Mouse (Mus musculus): ENCODE measurements around the gene Capn3.

Capn3 gene

DNA sequence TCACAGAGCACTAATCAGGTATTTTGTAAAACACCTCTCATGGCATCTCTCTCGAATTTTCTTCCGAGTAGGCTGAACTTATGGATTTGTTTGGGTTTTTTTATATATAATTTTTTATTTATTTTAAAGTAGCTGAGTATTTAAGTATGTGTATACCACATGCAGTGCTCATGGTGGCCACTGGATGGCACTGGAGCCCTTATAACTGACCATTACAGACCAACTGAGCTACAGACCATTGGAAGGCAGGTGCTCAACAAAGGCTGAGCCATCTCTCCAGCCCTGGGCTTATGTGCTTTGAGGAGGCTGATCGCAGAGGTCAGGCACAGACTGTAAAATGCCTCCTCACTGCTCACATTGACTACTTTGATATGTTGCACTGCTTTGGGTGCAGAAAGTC is 22.8 kb downstream of the Capn3 start:
- in situ Hi-C loops (cut with MboI; ENCODE audit: low sequenced_read_pairs): loop anchor here (25.0 kb wide), 1 partner anchor 384 kb away; the partner anchor contains the start of genes Cdan1 and Ttbk2

DNA sequence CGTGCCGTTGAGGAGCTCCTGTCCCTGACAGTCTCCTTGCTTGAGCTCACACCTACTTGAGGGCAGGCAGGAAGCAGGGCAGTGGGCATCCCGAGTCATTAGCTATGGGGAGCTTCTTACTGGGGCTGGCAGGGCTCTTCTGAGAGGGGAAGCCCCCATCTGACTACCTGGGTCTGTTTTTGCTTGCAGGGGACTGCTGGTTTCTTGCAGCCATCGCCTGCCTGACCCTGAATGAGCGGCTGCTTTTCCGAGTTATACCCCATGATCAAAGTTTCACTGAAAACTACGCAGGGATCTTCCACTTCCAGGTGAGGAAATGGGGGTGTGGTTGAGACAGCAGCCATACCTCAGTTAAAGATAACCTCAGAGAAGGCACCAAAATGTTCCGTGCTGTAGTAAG is 26.1 kb downstream of the Capn3 start:
- in situ Hi-C loops (cut with MboI; ENCODE audit: low sequenced_read_pairs): loop anchor here (25.0 kb wide), 1 partner anchor 380 kb away; the partner anchor contains the start of genes Cdan1 and Ttbk2

DNA sequence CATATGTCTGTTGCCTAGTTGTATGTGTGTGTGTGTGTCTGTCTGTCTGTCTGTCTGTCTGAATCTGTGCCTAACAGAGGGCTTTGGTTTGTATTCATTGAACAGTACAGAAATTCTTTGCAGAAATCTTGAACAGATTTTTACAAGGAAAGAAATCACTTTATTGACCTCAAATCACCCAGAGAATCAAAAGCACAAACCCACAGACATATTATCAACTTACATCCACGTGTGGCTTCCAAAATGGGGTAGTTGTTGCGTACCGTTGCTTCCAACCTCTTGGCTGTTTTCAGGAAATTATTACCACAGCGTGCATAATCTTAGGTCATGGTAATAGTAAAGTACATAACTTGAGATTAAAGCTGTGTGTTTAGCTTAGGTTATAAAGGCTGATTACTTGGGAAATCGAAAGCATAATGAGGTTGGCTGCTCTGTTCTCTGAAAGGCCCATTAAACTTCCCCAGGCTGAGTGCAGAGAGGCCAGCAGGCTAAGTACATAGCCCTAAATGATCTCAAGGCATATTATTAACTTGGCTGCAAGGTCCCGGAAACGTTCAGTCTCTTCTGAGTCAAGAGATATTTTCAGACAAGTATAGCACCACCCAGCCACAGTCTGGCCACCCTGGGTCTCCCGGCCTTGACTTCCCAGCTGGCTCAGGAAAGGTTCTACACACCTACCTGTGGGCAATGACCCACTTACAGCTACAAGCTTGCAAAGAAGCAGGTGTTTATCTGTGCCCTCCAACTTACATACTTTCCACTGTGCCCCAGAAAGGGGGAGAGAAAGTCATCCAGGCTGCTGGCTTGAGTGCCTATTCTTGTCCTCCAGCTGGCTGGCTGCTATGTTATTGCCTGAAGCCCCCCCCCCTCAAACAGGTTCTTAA is 26.9 kb downstream of the Capn3 start:
- in situ Hi-C loops (cut with MboI; ENCODE audit: low sequenced_read_pairs): loop anchor here (25.0 kb wide), 1 partner anchor 380 kb away; the partner anchor contains the start of genes Cdan1 and Ttbk2

DNA sequence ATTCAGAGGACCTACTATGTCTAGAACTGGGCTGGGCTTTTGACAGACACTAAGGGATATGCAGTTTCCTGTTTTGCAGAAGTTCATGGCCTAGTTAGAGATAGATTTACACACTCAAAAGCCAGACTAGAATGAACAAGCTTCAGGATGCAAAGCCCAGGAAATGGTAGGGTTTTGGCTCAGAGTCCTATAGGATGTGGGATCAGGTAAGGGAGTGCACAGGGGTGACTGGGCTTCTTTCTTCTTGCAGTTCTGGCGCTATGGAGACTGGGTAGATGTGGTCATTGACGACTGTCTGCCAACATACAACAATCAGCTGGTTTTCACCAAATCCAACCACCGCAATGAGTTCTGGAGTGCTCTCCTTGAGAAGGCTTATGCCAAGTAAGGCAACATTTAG is 28.4 kb downstream of the Capn3 start:
- in situ Hi-C loops (cut with MboI; ENCODE audit: low sequenced_read_pairs): loop anchor here (25.0 kb wide), 1 partner anchor 378 kb away; the partner anchor contains the start of genes Cdan1 and Ttbk2

DNA sequence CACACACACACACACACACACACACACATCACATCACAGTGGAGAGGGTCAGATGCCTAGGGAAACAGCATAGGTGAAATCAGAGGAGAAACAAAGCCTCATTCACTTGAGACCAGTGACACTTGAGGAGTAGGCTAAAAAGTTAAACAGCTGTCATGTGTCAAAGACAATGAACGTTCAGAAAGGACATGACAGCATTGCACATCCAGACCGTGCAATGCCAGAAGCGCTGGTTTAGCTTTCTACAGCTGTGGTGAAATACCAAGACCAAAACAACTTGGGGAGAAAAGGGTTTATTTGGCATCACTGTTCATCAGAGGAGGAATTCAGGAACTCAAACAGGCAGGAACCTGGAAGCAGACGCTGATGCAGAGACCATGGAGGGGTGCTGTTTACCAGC is 37.4 kb downstream of the Capn3 start:
- in situ Hi-C loops (cut with MboI; ENCODE audit: low sequenced_read_pairs): loop anchor here (25.0 kb wide), 1 partner anchor 369 kb away; the partner anchor contains the start of genes Cdan1 and Ttbk2

DNA sequence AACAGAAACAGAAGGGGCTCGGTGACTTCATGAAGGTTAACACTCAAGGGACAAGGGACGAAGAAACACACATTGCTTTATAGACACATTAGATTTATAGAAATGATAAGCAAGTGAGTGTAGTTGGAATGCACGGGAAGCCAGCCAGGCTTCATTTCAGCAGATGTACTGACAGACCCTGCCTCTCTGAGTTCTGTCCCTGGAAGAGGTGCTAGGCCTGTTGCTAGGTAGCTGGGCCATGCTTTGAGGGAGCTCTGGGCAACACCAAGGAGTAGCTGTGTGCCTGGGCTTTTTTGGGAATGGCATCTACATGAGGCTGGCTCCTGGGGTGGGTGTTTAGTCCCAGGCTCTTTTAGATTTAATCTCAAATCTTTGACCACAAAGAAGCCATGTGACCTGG is 40.7 kb downstream of the Capn3 start:
- in situ Hi-C loops (cut with MboI; ENCODE audit: low sequenced_read_pairs): loop anchor here (25.0 kb wide), 1 partner anchor 366 kb away; the partner anchor contains the start of genes Cdan1 and Ttbk2

DNA sequence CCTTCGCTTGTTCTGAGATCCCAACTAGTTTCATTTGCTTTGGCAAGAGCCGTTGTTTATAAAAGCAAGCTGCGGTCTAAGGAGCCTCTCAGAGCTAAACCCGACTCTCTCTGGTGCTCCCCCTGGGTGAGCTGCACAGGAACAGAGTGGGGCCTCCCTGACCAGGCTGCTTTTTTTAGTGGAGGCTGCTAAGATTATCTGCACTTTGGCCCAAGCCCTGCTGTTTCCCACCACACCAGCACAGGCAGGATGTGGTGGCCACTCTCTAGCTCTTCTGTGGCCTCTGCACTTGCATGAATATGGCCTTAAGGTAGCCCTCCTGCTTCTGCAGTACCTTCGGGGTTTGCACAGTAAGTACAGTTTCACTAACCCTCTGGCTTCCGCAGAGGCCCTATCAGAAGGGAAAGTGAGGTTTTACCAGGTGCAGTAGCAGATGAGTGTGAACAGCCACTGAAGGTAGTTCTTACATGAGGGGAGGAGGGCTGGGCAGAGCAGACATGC is 44.2 kb downstream of the Capn3 start:
- in situ Hi-C loops (cut with MboI; ENCODE audit: low sequenced_read_pairs): loop anchor here (25.0 kb wide), 1 partner anchor 362 kb away; the partner anchor contains the start of genes Cdan1 and Ttbk2

DNA sequence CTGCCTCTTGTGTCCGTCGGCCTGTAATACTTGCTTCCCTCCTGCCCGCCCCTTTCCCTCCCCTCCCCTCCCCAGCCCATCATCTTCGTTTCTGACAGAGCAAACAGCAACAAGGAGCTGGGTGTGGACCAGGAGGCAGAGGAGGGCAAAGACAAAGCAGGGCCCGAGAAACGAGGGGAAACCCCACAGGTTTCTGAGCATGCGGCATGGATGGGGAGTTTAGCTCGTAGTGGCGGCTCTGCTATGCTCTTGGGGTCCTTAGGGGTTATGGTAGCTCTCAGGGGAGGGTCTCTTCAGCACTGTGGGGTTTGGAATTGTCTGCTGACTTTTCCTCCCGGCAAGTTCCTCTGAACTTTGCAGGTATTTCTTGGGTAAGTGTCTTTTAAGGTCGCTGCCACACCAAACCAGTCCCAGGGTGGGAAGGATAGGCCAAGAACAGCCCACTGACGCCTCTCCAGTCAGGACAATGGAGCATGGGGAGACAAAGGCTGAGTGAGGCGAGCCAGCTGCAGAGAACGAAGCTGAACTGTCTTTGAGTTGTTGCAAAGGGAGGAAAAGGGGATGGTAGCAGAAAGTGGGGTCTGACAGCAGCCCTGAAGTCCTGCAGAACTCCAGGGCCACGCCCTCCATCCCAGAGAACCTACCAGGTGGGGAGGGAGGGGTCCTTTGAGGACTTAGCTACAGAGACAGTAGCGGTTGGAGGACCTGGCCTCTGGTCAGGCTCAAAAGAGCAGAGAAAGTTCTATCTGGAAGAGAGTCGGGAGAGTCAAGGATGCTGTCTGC is 45.5 kb downstream of the Capn3 start:
- in situ Hi-C loops (cut with MboI; ENCODE audit: low sequenced_read_pairs): no loop called here

DNA sequence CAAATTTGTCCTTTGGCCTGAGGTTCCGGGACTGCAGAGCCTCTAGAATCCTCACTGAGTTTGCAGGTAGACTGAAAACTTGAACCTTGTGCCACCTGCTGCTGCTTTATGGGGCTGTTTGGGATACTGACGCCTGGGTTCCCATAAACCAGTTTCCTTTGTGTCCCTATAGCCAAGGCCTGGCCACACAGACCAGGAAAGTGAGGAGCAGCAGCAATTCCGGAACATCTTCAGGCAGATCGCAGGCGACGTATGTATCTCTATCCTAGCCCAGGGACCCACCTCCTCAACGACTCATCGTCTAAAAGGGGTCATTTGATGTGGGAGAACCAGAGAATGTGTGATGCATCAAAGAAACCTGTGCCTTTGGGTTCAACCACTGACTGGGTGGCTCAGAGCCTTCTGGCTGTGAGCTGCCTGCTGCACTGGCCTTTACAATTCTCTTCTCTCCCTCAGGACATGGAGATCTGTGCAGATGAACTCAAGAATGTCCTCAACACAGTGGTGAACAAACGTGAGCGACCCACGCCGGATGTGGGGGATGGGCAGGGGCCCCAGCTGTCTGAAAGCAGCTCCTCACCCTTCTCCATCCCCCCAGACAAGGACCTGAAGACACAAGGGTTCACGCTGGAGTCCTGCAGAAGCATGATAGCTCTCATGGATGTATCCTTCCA is 46.2 kb downstream of the Capn3 start:
- in situ Hi-C loops (cut with MboI; ENCODE audit: low sequenced_read_pairs): no loop called here

DNA sequence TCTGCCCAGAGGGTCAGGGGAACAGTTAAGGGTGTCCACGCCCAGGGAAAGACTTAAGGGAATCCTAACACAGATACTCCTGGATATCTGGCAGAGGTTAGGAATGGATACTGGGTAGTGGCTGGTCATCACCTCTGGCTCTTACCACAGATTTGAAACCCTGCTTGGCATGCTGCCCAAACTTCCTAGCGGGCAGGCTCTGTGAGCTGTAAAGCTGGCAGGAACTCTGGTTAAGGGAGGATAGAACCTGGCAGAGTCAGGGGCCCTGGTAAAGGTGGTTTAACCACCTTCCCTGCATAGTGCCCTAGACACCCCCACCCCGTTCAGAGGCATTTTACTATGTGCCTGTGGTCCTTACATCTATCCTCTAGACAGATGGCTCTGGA is 46.8 kb downstream of the Capn3 start:
- in situ Hi-C loops (cut with MboI; ENCODE audit: low sequenced_read_pairs): no loop called here

DNA sequence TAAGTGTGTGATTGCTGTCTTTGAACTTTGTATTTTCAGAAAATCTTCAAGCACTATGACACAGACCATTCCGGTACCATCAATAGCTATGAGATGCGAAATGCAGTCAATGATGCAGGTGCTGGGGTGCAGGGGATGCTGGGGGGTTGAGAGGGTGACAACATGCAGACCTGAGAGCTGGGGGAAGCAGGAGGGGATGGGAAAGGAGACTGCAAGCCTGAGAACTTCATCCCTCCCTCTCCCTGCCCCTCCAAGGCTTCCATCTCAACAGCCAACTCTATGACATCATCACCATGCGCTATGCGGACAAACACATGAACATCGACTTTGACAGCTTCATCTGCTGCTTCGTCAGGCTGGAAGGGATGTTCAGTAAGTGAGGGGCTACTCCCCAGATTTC is 47.3 kb downstream of the Capn3 start:
- in situ Hi-C loops (cut with MboI; ENCODE audit: low sequenced_read_pairs): no loop called here

DNA sequence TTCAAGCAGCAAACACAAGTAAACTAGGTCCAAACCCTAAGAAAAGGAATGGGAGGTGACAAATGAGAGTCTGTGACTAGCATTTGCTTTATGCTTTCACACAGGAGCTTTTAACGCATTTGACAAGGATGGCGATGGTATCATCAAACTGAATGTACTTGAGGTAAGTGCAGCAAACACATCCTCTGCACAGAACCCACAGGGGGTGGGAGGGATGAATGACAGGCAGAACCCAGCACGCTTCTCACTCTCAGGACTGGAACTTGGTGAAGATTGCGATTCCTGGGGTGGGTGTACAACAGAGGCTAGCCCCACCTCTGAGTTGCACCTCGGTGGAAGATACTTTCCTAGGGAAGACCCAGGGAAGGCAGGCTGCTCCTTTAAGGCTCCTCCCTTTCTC is 48.2 kb downstream of the Capn3 start:
- in situ Hi-C loops (cut with MboI; ENCODE audit: low sequenced_read_pairs): no loop called here

DNA sequence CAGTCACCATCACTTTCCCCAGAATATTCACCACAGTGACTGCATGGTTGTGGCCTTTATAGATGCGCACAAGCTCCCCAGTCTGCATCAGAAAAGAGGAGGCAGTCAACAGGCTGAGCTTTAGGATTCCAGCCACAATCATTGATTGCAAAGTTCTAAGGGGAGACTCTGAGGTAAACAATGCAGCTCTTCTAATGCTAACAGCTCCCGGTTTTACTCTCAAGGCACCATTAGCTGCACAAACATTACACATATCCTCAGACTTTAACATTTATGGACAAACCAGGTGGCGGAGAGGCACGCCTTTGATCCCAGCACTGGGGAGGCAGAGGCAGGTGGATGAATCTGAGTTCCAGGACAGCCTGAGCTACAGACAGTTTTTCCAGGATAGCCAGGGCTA is 58.4 kb downstream of the Capn3 start:
- in situ Hi-C loops (cut with MboI; ENCODE audit: low sequenced_read_pairs): no loop called here

DNA sequence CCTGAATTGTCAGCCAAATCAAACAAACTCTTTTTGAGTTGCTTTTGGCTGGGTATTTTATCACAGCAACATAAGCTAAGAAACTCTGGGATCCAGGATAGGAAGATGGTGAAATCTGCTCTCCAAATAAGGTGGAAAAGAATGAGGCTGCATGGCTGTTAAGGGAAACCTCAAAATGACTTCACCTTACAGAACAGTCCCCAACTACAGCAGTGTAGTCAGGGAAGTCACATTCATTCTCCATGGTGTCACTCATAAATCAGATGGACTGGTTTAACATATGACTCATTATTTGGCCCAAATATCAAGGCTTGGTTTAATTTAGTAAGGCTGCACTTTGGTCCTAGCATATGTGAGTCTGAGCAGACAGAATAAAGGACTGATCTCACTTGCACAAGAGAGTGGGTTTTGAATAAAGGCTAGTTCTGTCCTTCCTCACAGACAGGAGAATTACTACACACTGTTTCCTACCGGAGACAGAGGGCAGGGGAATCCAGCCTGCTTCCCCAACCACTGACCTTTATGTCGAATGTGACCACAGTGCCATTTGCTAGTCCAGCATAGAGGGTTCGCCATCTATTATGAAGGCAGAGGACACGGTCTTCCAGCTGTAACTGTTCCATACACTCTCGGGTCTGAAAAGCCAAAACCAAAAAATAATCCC is 62.9 kb downstream of the Capn3 start:
- in situ Hi-C loops (cut with MboI; ENCODE audit: low sequenced_read_pairs): no loop called here

DNA sequence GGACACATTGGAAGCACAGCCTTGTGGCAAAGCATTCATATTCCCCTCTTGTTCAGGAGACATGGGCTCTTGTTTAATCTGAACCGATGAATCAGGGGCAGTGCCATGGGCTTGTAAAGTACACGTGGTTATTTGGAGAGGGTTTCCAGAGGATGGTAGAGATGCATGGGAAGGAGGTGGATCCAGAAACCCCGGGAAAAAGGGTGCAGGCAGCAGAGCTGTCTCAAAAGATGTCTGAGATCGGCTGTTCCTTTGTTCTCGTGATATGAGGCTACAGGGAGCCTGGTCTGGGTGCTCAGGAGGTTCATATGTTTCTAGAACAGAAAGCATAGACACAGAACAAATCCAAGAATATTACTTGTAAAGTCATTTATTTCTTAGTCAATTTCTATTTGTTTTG is 71.0 kb downstream of the Capn3 start:
- in situ Hi-C loops (cut with MboI; ENCODE audit: low sequenced_read_pairs): no loop called here

DNA sequence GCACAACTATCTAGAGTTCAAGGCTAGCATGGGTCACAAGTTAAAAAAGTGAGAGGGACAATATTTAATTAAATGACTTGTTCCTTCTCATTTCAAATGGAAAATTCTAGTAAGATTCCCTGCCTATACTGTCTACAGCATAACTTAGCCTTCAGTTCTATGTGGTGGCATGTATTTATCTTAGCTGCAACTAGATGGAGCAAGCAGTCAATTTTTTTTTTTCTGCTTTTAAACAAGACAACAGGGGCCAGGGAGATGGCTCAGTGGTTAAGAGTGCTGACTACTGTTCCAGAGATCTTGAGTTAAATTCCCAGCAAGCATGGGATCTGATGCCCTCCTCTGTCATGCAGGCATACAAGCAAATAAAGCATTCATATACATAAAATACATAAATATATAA is 73.7 kb downstream of the Capn3 start:
- in situ Hi-C loops (cut with MboI; ENCODE audit: low sequenced_read_pairs): no loop called here

DNA sequence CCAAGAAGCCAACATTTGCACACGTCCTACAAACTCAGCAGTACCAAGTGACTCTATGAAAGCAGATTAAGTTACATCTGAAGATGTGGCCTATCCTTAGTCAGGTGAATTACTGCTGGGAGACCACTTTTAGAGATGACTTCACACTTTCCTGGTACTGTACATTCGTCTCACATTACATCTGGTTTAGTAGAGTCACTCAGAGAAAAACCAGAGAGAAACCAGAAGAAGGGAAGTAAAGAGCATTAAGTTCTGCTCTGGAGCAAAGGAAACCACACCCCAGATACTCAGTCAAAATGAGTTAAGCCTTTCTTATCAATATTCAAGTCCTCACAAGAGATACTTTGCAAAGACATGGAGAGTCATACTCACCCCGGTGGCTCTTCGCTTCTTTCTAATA is 75.4 kb downstream of the Capn3 start:
- in situ Hi-C loops (cut with MboI; ENCODE audit: low sequenced_read_pairs): no loop called here

DNA sequence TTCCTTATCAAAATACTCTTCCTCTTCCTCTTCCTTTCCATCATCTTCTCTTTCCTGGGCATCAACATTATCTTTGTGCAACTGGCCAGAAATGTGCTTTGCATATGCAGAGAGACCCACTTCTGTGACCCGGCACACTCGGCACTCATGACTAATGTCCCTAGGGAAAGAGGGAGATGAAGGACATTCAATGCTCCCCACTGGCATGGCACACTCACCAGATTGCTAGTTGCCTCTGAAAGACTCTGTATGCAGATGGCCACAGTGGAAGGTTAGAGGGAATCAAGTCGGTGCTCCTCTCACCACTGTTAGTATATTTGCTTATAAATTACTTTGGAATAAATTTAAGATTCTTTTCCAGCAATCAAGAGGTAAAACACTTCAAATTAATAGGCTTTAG is 83.5 kb downstream of the Capn3 start:
- in situ Hi-C loops (cut with MboI; ENCODE audit: low sequenced_read_pairs): no loop called here

DNA sequence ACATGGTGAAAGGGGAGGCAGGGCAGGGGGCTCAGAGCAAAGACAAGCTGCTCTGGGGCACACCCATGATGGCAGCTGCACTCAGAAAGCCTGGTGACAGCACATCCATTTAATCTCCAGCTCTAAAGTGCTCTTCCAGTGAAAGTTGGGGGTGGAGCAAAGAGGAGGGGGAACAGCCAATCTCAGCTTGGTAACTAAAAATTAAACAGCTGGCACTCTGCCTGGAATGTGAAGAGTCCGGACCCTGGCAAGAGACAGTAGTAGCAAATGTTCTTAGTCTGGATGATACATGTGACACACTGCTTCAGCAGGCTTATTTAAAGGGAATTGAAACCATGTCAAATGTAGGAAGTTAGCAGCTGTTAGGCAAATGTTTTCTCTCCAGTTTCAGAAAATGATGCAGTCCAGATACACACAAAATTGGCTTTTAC is 84.0 kb downstream of the Capn3 start:
- in situ Hi-C loops (cut with MboI; ENCODE audit: low sequenced_read_pairs): no loop called here

DNA sequence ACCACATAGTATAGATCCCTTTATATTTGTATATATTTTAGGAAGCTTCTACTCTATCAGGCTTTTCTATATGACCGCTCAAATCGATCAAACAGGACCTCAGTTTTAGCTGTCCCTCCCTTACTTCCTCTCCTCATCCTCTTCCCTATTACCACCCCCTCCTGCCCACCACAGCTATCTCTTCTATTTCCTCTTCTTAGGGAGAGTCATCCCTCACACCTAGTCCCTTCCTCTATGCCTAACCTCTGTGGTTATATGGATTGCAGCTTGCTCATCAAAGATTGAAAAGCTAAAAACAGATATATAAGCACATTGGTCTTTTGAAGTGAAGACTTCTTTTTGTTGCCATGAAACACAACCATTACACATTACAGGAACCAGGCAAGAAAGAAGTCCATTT is 88.9 kb downstream of the Capn3 start:
- in situ Hi-C loops (cut with MboI; ENCODE audit: low sequenced_read_pairs): no loop called here
